Mouse (Mus musculus) C2C12 (cell line): ENCODE measurements at regions not wholly inside any gene's neighbourhood (a gene's known extent, or its start where the extent isn't known, plus 50 kb on each side); places are given as distances from the start of the nearest gene placed in this dataset.

Source experiments
- CEBPB ChIP-seq: IDR thresholded peaks from one replicate; pipeline ENCODE4 v1.6.1; 2011; ENCODE audit warnings: low read depth, mild to moderate bottlenecking, control low read depth, moderate library complexity
- CTCF ChIP-seq: IDR thresholded peaks from one replicate; pipeline ENCODE4 v1.5.1; 2011; ENCODE audit not compliant: control insufficient read depth, insufficient read depth, insufficient read length
- MAX ChIP-seq: IDR thresholded peaks from one replicate; pipeline ENCODE4 v1.6.1; 2011; ENCODE audit warnings: mild to moderate bottlenecking, control low read depth
- MYOD1 ChIP-seq: IDR thresholded peaks from one replicate; pipeline ENCODE4 v1.6.1; 2011; ENCODE audit warnings: low read depth; ENCODE audit not compliant: control insufficient read depth, insufficient read length
- USF1 ChIP-seq: IDR thresholded peaks from one replicate; pipeline ENCODE4 v1.6.1; 2011; ENCODE audit warnings: low read depth, mild to moderate bottlenecking, control low read depth, moderate library complexity

- TF ChIP-seq CTCF (no peak), MYOD1 (no peak), USF1 (no peak), CEBPB (no peak), MAX (no peak)
Observed at GRCm38 (mm10) chr17:9760706-9761059, 91.2 kb upstream of the Pabpc6 start.
